Mouse (Mus musculus) cerebellum, adult 2 months (tissue): ENCODE results near the gene Chrm1.

ENCODE experiments used
- CTCF ChIP-seq: fragments of 200-500 bp; IDR thresholded peaks from 2 replicates; pipeline ENCODE4 v1.5.1; 2011; ENCODE audit warnings: low read depth, mild to moderate bottlenecking, control low read depth, low read length, moderate library complexity, borderline replicate concordance; ENCODE audit not compliant: insufficient read depth
- POLR2A ChIP-seq: fragments of 200-500 bp; IDR thresholded peaks from 2 replicates; pipeline ENCODE4 v1.6.1; 2011; ENCODE audit warnings: low read length, control low read depth, borderline replicate concordance; ENCODE audit not compliant: insufficient read depth

DNA sequence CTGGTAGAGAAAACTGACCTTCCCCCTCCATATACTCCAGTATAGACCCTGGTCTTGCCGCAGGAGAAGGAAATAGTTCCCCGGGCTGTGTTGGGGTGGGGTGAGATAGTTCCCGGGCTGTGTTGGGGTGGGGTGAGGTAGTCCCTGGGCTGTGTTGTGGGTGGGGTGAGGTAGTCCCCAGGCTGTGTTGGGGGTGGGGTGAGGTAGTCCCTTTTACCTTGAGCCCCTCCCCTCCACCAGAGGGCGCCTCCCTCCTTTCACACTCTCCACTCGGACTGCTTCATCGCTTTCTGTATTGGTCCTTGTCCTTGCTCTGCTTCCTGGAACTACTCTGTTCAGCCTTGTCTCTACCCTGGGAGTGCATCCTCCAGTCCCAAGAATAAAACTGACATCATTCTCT, 31.7 kb downstream of the Chrm1 start:
- TF ChIP-seq POLR2A (no peak), CTCF (peak; percentile 15; the same call in 1 of the 2 replicates)
